Mouse (Mus musculus) B cell, adult 67 days (primary cell): ENCODE measurements around the gene Cox6b1. TPM values are rescaled to one million over a fixed set of nuclear protein-coding genes. Genes with fewer than 3 reads are reported as not detected.

Source experiments
- total RNA-seq, 2 experiments: library from RNA; stranded (reverse); gene quantifications; 4 replicates each; pipeline ENCODE4 v1.2.4; 2023

Cox6b1 gene
- 100 to 1,000 TPM; 211 to 273 TPM for total RNA-seq

GRCm38 (mm10) chr7:30625530-30626384, at the start of gene Cox6b1:
Gene Cox6b1 (minus strand): TSS chr7:30626151.

DNA sequence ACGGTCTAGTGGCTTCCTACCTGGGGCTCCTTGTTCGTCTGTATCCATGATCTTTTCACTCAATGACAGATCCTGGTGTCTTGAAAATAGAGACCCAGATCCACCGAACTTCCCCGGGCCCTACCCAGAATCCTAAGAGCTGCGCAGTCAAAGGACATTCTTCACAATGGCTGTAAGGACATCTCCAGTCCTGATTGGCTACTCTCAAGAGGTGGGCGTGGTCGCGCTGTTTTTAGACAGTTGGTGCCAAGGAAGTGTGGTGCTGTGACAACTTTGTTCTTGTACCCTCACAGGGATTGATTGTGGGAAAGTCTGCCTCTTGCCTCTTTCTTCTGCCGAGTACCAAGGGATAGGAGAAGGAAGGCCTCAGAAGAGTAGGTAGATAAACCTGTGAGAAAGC, 45.5 kb upstream of the Cox6b1 start, which contains the start of gene Pmis2:
TSS of gene Pmis2 (minus strand) at position 126 of the 400 bp plus-strand sequence.

GRCm38 (mm10) chr7:30664529-30665200, 38.7 kb upstream of the Cox6b1 start, which contains the start of gene Haus5:
Gene Haus5 (minus strand): TSS chr7:30664994.

GRCm38 (mm10) chr7:30649591-30650540, 23.9 kb upstream of the Cox6b1 start, which contains the start of gene Rbm42:
Gene Rbm42 (minus strand): TSS chr7:30650317.

GRCm38 (mm10) chr7:30635752-30636151, 9.8 kb upstream of the Cox6b1 start, which contains the start of gene Etv2:
Gene Etv2 (minus strand): TSS chr7:30635852.

GRCm38 (mm10) chr7:30612654-30613402, 13.1 kb downstream of the Cox6b1 start, which contains the start of gene Upk1a:
Gene Upk1a (minus strand): TSS chr7:30612847.

GRCm38 (mm10) chr7:30598786-30599185, 27.2 kb downstream of the Cox6b1 start, which contains the start of gene Zbtb32:
Gene Zbtb32 (minus strand): TSS chr7:30598909.

DNA sequence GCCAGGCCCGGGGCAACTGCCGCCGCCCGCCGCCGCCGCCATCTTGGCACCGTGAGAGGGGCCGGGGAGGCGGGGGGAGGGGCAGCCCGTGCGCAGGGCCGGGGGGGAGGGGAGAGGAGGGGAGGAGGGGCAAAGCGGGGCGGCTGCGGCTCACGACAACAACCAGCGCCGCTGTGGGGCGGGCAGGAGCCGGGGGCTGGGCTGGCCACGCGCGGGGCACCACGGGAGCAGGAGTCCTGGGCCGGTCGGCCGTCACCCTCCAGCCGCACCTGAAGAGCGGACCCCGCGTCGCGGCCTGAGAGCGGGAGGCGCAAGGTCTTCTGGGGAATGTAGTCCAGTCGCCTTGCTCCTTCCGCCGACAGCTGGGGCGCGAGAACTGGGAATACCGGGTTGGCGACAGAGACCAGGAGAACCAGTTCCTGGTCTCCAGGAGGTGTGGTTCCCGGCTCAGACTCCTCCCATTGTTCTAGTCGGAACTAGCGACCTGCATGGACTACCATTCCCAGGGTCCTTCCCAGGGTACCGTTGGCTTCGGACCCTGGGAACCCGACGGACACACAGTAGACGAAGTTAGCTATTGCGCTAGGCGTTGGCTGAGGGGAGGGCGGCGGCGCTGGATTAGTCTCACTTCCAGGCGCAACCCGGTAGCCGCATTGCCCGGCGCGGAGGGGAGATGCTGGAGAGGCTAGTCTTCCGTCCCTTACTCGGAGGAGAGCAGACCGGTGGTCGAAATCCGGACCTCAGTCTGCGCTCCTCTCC, 37.1 kb downstream of the Cox6b1 start, which contains the start of gene Kmt2b:
TSS of gene Kmt2b (minus strand) at position 51 of the 759 bp plus-strand sequence.

Other genes starting within 250 kb of the Cox6b1 start
- 10 to 100 TPM; 68.2 to 78.3 TPM for gene Tyrobp, start 212.4 kb downstream of the Cox6b1 start, total RNA-seq
- gene Hcst, start 206.3 kb downstream of the Cox6b1 start, total RNA-seq: 10 to 100 TPM; 48.5 to 50.5 TPM
- 100 to 1,000 TPM; 400 to 437 TPM for gene Nfkbid, start 204.4 kb downstream of the Cox6b1 start, total RNA-seq
- gene Aplp1, start 180.6 kb downstream of the Cox6b1 start, total RNA-seq: not detected
- gene Kirrel2, start 168.5 kb downstream of the Cox6b1 start, total RNA-seq: not detected
- not detected for gene Nphs1, start 167.8 kb downstream of the Cox6b1 start, total RNA-seq
- not detected for gene Prodh2, start 132.5 kb downstream of the Cox6b1 start, total RNA-seq
- gene Arhgap33, start 91.1 kb downstream of the Cox6b1 start, total RNA-seq: 10 to 100 TPM; 18.6 to 20.7 TPM
- gene Hspb6, start 74.0 kb downstream of the Cox6b1 start, total RNA-seq: 1 to 10 TPM; 3.0 to 4.3 TPM
- 10 to 100 TPM; 18.8 to 27.2 TPM for gene Proser3, start 73.9 kb downstream of the Cox6b1 start, total RNA-seq
- gene Lin37, start 66.3 kb downstream of the Cox6b1 start, total RNA-seq: 10 to 100 TPM; 42.2 to 45.2 TPM
- 100 to 1,000 TPM; 107 to 109 TPM for gene U2af1l4, start 62.9 kb downstream of the Cox6b1 start, total RNA-seq
- 10 to 100 TPM; 13.9 to 14.0 TPM for gene Gm49396, start 62.8 kb downstream of the Cox6b1 start, total RNA-seq
- gene Psenen, start 62.5 kb downstream of the Cox6b1 start, total RNA-seq: 100 to 1,000 TPM; 129 to 145 TPM
- gene Igflr1, start 60.7 kb downstream of the Cox6b1 start, total RNA-seq: 1 to 10 TPM; 7.3 to 7.7 TPM
- 100 to 1,000 TPM; 119 to 136 TPM for gene Kmt2b, start 37.4 kb downstream of the Cox6b1 start, total RNA-seq
- 1 to 10 TPM in 1 of 2 experiments, under 1 TPM in 1; 0.90 to 1.5 TPM for gene Zbtb32, start 27.2 kb downstream of the Cox6b1 start, total RNA-seq
- under 1 TPM; 0.39 to 0.52 TPM for gene Upk1a, start 13.3 kb downstream of the Cox6b1 start, total RNA-seq
- not detected for gene Etv2, start 9.7 kb upstream of the Cox6b1 start, total RNA-seq
- 100 to 1,000 TPM in 1 of 2 experiments, 10 to 100 TPM in 1; 96.7 to 103 TPM for gene Rbm42, start 24.2 kb upstream of the Cox6b1 start, total RNA-seq
- gene Haus5, start 38.8 kb upstream of the Cox6b1 start, total RNA-seq: 10 to 100 TPM; 59.7 to 71.7 TPM
- not detected for gene Pmis2, start 45.5 kb upstream of the Cox6b1 start, total RNA-seq
- gene 2200002J24Rik, start 72.8 kb upstream of the Cox6b1 start, total RNA-seq: not detected
- gene Atp4a, start 86.1 kb upstream of the Cox6b1 start, total RNA-seq: under 1 TPM; 0.29 to 0.59 TPM
- 10 to 100 TPM; 46.8 to 50.0 TPM for gene Tmem147, start 103.4 kb upstream of the Cox6b1 start, total RNA-seq
- gene Gapdhs, start 117.5 kb upstream of the Cox6b1 start, total RNA-seq: not detected
- gene Sbsn, start 125.3 kb upstream of the Cox6b1 start, total RNA-seq: 1 to 10 TPM; 3.8 to 5.0 TPM
- not detected for gene Dmkn, start 137.6 kb upstream of the Cox6b1 start, total RNA-seq
- gene Krtdap, start 161.7 kb upstream of the Cox6b1 start, total RNA-seq: not detected
- gene Ffar2, start 197.6 kb upstream of the Cox6b1 start, total RNA-seq: 10 to 100 TPM; 15.2 to 19.0 TPM
- 1 to 10 TPM; 2.2 to 3.7 TPM for gene Ffar3, start 230.0 kb upstream of the Cox6b1 start, total RNA-seq
- 10 to 100 TPM; 34.4 to 43.8 TPM for gene Ffar1, start 235.4 kb upstream of the Cox6b1 start, total RNA-seq